15 mouse cellular contexts compared by ENCODE assay signal in genomic region chr9:9174206-9174605, GRCm38 (mm10).
"Had no signal": no experiment of that assay in that cellular context is flagged by ENCODE, and none has a peak within 500 bp of the region (broad histone marks: within the 10 kb centered on the region; RNA-seq: fewer than 3 reads in every experiment).

No protein-coding gene starts in this region.

- H3K4me1 ChIP-seq: liver, embryonic 12.5 days; midbrain, embryonic 13.5 days; midbrain, embryonic 15.5 days; neural tube, embryonic 12.5 days had no signal

- H3K36me3 ChIP-seq: liver, embryonic 12.5 days; midbrain, embryonic 13.5 days; midbrain, embryonic 15.5 days; neural tube, embryonic 12.5 days had no signal

- H3K4me3 ChIP-seq: liver, embryonic 12.5 days; midbrain, embryonic 13.5 days; midbrain, embryonic 15.5 days; neural tube, embryonic 12.5 days had no signal

- ATAC-seq: liver, embryonic 12.5 days; midbrain, embryonic 13.5 days; midbrain, embryonic 15.5 days had no signal

- H3K4me2 ChIP-seq: liver, embryonic 12.5 days; lung, embryonic 14.5 days; midbrain, embryonic 11.5 days; midbrain, embryonic 13.5 days; midbrain, embryonic 15.5 days; neural tube, embryonic 12.5 days had no signal

- H3K27ac ChIP-seq: liver, embryonic 12.5 days; liver, embryonic 14.5 days; midbrain, embryonic 13.5 days; midbrain, embryonic 15.5 days; neural tube, embryonic 12.5 days had no signal

- H3K9me3 ChIP-seq: liver, embryonic 12.5 days; midbrain, embryonic 13.5 days; midbrain, embryonic 15.5 days; neural tube, embryonic 12.5 days had no signal

- H3K9ac ChIP-seq: liver, embryonic 12.5 days; liver, embryonic 14.5 days; lung, embryonic 14.5 days; midbrain, embryonic 13.5 days; midbrain, embryonic 15.5 days; neural tube, embryonic 12.5 days had no signal

- DNase-seq: lung, adult 18-20 months; lung, embryonic 14.5 days; lung, postnatal 14 days; lung, postnatal 4 days; right cerebral cortex, postnatal 14 days; spleen, adult 18-20 months; thymus, adult 18-20 months; thymus, postnatal 14 days; thymus, postnatal 36 days had no signal

- H3K27me3 ChIP-seq: liver, embryonic 12.5 days; midbrain, embryonic 13.5 days; midbrain, embryonic 15.5 days; neural tube, embryonic 12.5 days had no signal
